Comparison of ENCODE assay signal across 15 mouse cellular contexts in genomic region chr9:45079011-45079410, GRCm38 (mm10). TPM values are rescaled to one million over a fixed set of nuclear protein-coding genes. Genes with fewer than 3 reads are reported as not detected.
DNase-seq lines count a peak whose midpoint lies in the region; TF ChIP-seq lines count a peak whose summit lies in the region.
"Had no signal": no experiment of that assay in that cellular context is flagged by ENCODE, and none has a peak within 500 bp of the region (broad histone marks: within the 10 kb centered on the region; RNA-seq: fewer than 3 reads in every experiment).

Gene Jaml, plus strand, starts transcription at chr9:45079183.

- peaks cover 4% of the 10 kb centered on the region for H3K36me3 ChIP-seq in small intestine, adult 2 months (ENCODE audit: control insufficient read depth, insufficient read depth, low read length)
- H3K36me3 ChIP-seq: liver, embryonic 13.5 days; midbrain, embryonic 10.5 days; neural tube, embryonic 13.5 days had no signal

- no peaks in the 10 kb centered on the region for H3K4me1 ChIP-seq in lung, adult 2 months (ENCODE audit: control insufficient read depth, insufficient read depth, low read length)
- H3K4me1 ChIP-seq in small intestine, adult 2 months (ENCODE audit: control insufficient read depth, insufficient read depth, insufficient read length, low read length), result peaks cover 5% of the 10 kb centered on the region; the same call in 1 of the 2 replicates
- H3K4me1 ChIP-seq: liver, embryonic 13.5 days; midbrain, embryonic 10.5 days; neural tube, embryonic 13.5 days had no signal

- peak within 1 kb of the TSS; percentile 39; the same call in 1 of the 2 replicates for H3K27ac ChIP-seq in small intestine, adult 2 months (ENCODE audit: insufficient read depth, low read depth, low read length)
- H3K27ac ChIP-seq: liver, embryonic 13.5 days; midbrain, embryonic 10.5 days; neural tube, embryonic 13.5 days had no signal

- no peak for DNase-seq in lung, adult 2 months
- DNase-seq in lung, postnatal 10 days, result no peak
- DNase-seq in induced T-regulatory cell, adult 2 months (ENCODE audit: low read depth), result peak; percentile 48
- peak; percentile 58 for DNase-seq in thymus, postnatal 25 days
- DNase-seq in cerebellum, adult 11 months, result no peak
- DNase-seq in frontal cortex, adult 2 months (ENCODE audit: extremely low spot score in 1 of 2, low spot score in 1 of 2), result no peak
- DNase-seq in cerebellum, adult 9-11 months, result no peak
- DNase-seq: adrenal gland, postnatal 36 days; cerebellum, adult 9-10 months; kidney, postnatal 4 days; liver, embryonic 13.5 days had no signal

- no peak for TF ChIP-seq CTCF in lung, adult 2 months (IDR thresholded peaks at IDR 0.05; ENCODE audit: insufficient read depth, low read length)
- TF ChIP-seq CTCF in small intestine, adult 2 months (IDR thresholded peaks at IDR 0.05; ENCODE audit: extremely low read depth, insufficient read length, insufficient replicate concordance, low read depth, low read length), result no peak

- no peaks in the 10 kb centered on the region for H3K27me3 ChIP-seq in small intestine, adult 2 months (ENCODE audit: control insufficient read depth, insufficient read depth, low read length)
- H3K27me3 ChIP-seq: liver, embryonic 13.5 days; neural tube, embryonic 13.5 days had no signal

- peak; percentile 32; the same call in 1 of the 2 replicates for TF ChIP-seq POLR2A in lung, adult 2 months (IDR thresholded peaks at IDR 0.05; ENCODE audit: borderline replicate concordance, extremely low read depth, low read depth, low read length)
- TF ChIP-seq POLR2A in small intestine, adult 2 months (IDR thresholded peaks at IDR 0.05; ENCODE audit: low read depth, low read length), result no peak

- H3K4me3 ChIP-seq in lung, adult 2 months (replicated peaks; ENCODE audit: extremely low read depth, low read depth, low read length), result no peak within 1 kb of the TSS
- peak within 1 kb of the TSS; percentile 45 for H3K4me3 ChIP-seq in small intestine, adult 2 months (ENCODE audit: low read depth, low read length)
- H3K4me3 ChIP-seq: liver, embryonic 13.5 days; midbrain, embryonic 10.5 days; neural tube, embryonic 13.5 days had no signal

- WGBS in lung, adult 2 months, result 70% methylated on average over 5 of the region's 5 CpGs
- 83% methylated on average over 5 of the region's 5 CpGs for WGBS in small intestine, adult 2 months

RNA-seq across cellular contexts. Expression of gene Jaml, which starts in this region (rescaled TPM):
- 0.69 and 1.3 TPM in 2 replicates for polyA plus RNA-seq in lung, adult 2 months (2012; rRNA removed)
- polyA plus RNA-seq in small intestine, adult 2 months (2012; rRNA removed), result 2.5 and 3.9 TPM in 2 replicates
- polyA plus RNA-seq in frontal cortex, adult 2 months (2012; rRNA removed), result 0.32 and 0.59 TPM in 2 replicates
- polyA plus RNA-seq: Patski had no signal

Comparison
In these comparisons a context has a peak if more than half of its experiments do, and no peak if none do; other contexts are left out.
1. DNase-seq: peak in induced T-regulatory cell, adult 2 months (single experiment) and thymus, postnatal 25 days (single experiment); none in lung, adult 2 months (single experiment), lung, postnatal 10 days (single experiment), cerebellum, adult 11 months (single experiment), frontal cortex, adult 2 months (0 of 2) and cerebellum, adult 9-11 months (single experiment).